In the genomic region with DNA sequence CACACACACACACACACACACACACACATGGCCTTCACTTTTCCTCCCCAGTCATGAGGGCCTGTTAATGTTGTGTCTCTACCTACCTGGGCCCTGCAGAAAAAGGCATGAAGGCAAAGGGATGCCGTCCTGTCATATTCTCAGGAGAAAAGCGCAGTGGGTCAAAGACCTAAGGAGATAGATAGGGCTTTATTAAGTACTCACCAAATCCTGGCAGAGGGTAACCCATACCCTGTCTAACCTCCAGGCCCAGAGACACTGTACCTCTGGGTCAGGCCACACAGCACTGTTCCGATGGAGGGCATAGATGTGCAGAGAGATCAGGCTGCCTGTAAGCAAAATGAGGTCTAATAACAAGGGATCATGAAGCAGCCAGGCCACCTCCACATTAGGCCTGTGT, we compare ENCODE assay signal across 31 mouse cellular contexts. TPM values are rescaled to one million over a fixed set of nuclear protein-coding genes. Genes with fewer than 3 reads are reported as not detected.
"Had no signal": no experiment of that assay in that cellular context is flagged by ENCODE, and none has a peak within 500 bp of the region (broad histone marks: within the 10 kb centered on the region; RNA-seq: fewer than 3 reads in every experiment).

No protein-coding gene starts in this region.

RNA-seq across cellular contexts. Expression of gene Cyp4b1, which starts 22.0 kb away (rescaled TPM):
- total RNA-seq: granulocyte monocyte progenitor cell, adult 5-6 weeks had no signal
- polyA plus RNA-seq: embryonic facial prominence, embryonic 10.5 days; embryonic facial prominence, embryonic 11.5 days; forebrain, embryonic 10.5 days; forebrain, embryonic 11.5 days; forebrain, embryonic 13.5 days had no signal

RNA-seq across cellular contexts. Expression of gene Cyp4a32, which starts 24.8 kb away (rescaled TPM):
- total RNA-seq: forebrain, postnatal 0 days; gastrocnemius, adult 18-20 months; gastrocnemius, adult 2 months; gastrocnemius, adult 8-10 months; gastrocnemius, postnatal 10 days; gastrocnemius, postnatal 14 days; gastrocnemius, postnatal 25 days; gastrocnemius, postnatal 36 days; gastrocnemius, postnatal 4 days; granulocyte monocyte progenitor cell, adult 5-6 weeks; heart, adult 18-20 months; heart, adult 2 months; heart, adult 8-10 months had no signal
- polyA plus RNA-seq: cerebellum, adult 2 months; cortical plate, adult 2 months; embryonic facial prominence, embryonic 10.5 days; embryonic facial prominence, embryonic 11.5 days; embryonic facial prominence, embryonic 12.5 days; embryonic facial prominence, embryonic 14.5 days; embryonic facial prominence, embryonic 15.5 days; erythroblast, embryonic 14.5 days; forebrain, embryonic 10.5 days; forebrain, embryonic 11.5 days; forebrain, embryonic 12.5 days; forebrain, embryonic 13.5 days; forebrain, embryonic 14.5 days; forebrain, embryonic 15.5 days; forebrain, embryonic 16.5 days; forebrain, postnatal 0 days; frontal cortex, adult 2 months; gonadal fat pad, adult 2 months; heart, adult 2 months; heart, embryonic 10.5 days had no signal
